Mouse (Mus musculus) brown adipose tissue, adult 24 weeks (tissue): ENCODE results near the gene Clec1a. TPM values are rescaled to one million over a fixed set of nuclear protein-coding genes. Genes with fewer than 3 reads are reported as not detected.

Experiments
- H3K27ac ChIP-seq: fragments of 200-500 bp; replicated peaks from 2 replicates; pipeline ENCODE4 v1.5.1; 2012; ENCODE audit warnings: low read depth, mild to moderate bottlenecking, low read length
- H3K4me1 ChIP-seq: fragments of 200-500 bp; 2 replicates; pipeline ENCODE4 v1.6.1; 2012; ENCODE audit warnings: low read length, mixed read lengths; ENCODE audit not compliant: control insufficient read depth, insufficient read depth, insufficient read length
- H3K4me3 ChIP-seq: fragments of 200-500 bp; 2 replicates; pipeline ENCODE4 v1.5.1; 2012; ENCODE audit warnings: low read depth, mild to moderate bottlenecking, low read length, moderate library complexity; ENCODE audit not compliant: insufficient read depth
- polyA plus RNA-seq: library from polyadenylated mRNA; stranded (reverse); fragments of >200 nt; gene quantifications from 2 replicates; pipeline ENCODE4 v1.2.4, GENCODE M21; 2012; ENCODE audit not compliant: missing spikeins, insufficient read depth, insufficient read length

Gene Clec1a
- polyA plus RNA-seq, 1 experiment = 2.1 TPM

- Histone ChIP-seq H3K4me3 (no peak overlapping the region), H3K4me1 (peaks cover 16% of the 10 kb centered on the region), H3K27ac (peak overlapping the region; percentile 90)
Measured at GRCm38 (mm10) chr6:129425217-129425616, 26.6 kb downstream of the Clec1a start.

- Histone ChIP-seq H3K4me3 (no peak overlapping the region), H3K27ac (0 out of 2 replicates have a peak overlapping the region, but pooled peaks have one; percentile 55), H3K4me1 (peaks cover 16% of the 10 kb centered on the region)
Measured at GRCm38 (mm10) chr6:129423734-129424072, 28.1 kb downstream of the Clec1a start.

DNA sequence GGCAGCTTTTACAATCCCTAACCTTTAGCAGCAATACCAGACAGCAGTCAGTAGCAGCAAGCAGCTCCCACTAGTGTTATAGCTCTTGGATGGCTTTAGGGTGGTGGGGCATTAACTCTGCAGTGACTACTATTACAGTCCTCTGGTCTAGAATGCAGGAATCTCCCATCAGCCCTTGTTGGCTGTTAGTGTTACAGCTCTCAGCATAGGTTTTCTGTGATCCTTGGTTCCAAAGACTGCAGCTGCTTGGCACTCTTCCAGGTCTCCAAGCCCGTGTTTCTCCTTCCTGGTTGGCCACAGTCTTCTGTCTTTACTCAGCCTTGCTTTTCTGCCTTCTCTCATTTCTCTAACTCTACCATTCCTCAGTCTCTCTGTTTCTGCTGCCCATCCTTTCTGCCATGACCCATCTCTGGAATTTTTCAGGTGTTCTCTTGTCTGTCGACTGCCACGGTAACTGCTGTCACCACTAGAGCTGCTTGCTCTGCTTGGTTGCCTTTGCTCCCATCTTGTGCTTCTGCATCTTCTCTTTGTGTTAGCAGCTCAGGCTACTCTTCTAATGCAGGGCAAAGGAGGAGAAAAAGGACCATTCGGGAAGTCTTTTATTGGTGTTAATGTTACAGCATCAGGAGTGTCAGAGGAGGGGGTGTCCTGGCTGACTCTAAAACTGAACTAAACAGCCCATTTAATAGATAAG lies 28.6 kb downstream of the Clec1a start:
- H3K4me1 ChIP-seq = peaks cover 16% of the 10 kb centered on the region
- H3K27ac ChIP-seq = no peak overlapping the region
- no peak overlapping the region for H3K4me3 ChIP-seq

DNA sequence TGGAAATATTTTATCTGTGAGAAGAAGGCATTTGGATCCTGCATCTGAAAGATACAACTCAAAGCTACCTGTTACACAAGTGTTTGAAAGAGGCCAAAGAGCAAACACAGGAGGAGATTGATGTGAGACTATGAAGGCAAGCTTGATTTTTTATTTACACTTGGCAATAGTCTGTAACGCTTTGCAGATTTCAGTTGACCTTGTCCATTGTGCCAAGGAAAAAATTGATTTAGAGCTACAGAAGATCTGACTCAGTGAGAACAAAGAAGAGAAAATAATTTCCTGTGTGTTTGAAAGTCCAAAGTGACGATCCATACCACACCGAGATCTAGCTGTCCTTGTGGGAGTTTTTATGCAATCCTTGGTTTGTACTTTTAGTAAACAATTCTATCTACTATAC lies 29.5 kb downstream of the Clec1a start:
- H3K27ac ChIP-seq = no peak overlapping the region
- H3K4me3 ChIP-seq = no peak overlapping the region
- H3K4me1 ChIP-seq = peaks cover 16% of the 10 kb centered on the region

DNA sequence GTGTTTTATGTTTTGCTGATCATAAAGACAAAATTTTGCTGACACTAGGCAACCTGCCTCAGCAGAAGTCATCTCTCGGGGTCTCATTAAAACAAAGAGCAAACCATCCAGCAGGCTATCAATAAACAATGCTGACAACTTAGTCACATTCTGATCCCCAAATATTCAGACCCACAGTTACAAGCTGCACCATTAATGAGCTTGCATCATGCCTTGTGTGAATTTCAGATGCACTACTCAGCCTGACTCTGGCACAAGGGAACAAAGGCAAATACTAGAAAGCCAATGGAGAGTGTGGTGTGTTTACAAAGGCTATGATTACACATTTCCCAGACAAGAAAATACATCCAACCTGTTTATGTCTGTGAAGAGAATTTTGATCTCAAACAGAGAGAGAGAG lies 37.6 kb downstream of the Clec1a start:
- H3K27ac ChIP-seq = no peak overlapping the region

DNA sequence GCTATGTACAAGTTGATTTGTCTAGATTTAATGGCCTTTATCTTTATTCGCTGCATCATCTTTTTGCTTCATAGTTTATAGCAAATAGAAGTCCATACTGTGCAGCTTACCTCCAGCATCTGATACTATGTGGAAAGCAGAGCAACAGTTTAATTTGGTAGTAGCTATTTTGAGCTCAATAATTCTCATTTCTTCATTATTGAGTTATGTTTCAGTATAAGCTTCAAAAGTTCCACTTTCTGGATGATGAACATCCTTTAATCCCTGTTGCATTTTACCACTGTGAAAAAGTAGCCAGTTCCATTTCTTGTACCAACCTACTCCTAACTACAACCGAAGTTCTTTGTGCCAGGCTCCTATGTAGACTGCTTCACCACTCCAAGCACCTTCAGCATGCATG lies 43.2 kb downstream of the Clec1a start, which contains the start of gene Clec9a:
Clec9a (plus strand) TSS at position 301 of the 400 bp plus-strand sequence.
- Histone ChIP-seq H3K4me1 (no peaks in the 10 kb centered on the region), H3K4me3 (no peak within 1 kb of the TSS), H3K27ac (peak within 1 kb of the TSS; percentile 59)

More for the DNA sequence above, 37.6 kb downstream of the Clec1a start:
- no peak overlapping the region for H3K4me3 ChIP-seq
- H3K4me1 ChIP-seq = no peaks in the 10 kb centered on the region

GRCm38 (mm10) chr6:129407324-129407723 lies 44.5 kb downstream of the Clec1a start:
- Histone ChIP-seq H3K27ac (peak overlapping the region; percentile 59), H3K4me1 (no peaks in the 10 kb centered on the region), H3K4me3 (no peak overlapping the region)

DNA sequence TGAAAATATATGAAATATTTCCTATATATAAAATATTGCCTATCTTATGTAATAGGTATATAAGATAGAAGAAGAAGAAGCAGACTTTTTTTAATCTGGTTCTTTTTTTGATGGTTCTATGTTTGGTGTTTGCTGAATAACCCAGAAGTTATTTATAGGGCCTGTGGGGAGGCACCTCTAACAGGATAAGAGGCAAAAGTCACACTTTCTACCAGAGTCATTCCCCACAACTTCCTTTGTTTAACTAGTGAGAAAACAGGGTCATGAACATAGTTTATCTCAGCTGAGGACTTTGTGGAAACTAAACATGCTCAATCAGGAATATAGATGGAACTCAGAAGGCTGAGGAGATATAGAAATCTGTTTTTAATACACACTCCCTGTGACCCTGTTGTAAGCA lies 45.8 kb downstream of the Clec1a start:
- Histone ChIP-seq H3K4me1 (no peaks in the 10 kb centered on the region), H3K4me3 (no peak overlapping the region), H3K27ac (no peak overlapping the region)

DNA sequence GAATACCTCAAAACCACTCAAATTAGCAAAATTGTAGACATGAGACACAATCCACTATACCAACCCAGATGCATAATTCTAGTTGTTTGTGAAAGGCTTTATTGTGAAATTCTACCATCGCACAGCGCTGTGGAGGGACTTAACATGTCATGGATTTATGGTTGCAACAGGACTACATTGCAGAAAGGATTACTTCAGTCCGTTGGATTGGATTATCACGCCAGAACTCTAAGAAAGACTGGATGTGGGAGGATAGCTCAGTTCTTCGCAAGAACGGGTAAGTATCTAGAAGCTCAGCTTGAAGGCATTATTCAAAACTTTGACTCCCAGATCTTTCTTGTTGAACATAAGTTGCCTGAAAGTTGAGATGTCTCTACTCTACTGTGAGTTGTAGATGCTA lies 48.4 kb downstream of the Clec1a start:
- no peak overlapping the region for H3K27ac ChIP-seq
- no peak overlapping the region for H3K4me3 ChIP-seq
- H3K4me1 ChIP-seq = peaks cover 4% of the 10 kb centered on the region

GRCm38 (mm10) chr6:129402404-129402803 lies 49.4 kb downstream of the Clec1a start:
- H3K4me1 ChIP-seq = peaks cover 4% of the 10 kb centered on the region
- H3K27ac ChIP-seq = no peak overlapping the region
- no peak overlapping the region for H3K4me3 ChIP-seq

DNA sequence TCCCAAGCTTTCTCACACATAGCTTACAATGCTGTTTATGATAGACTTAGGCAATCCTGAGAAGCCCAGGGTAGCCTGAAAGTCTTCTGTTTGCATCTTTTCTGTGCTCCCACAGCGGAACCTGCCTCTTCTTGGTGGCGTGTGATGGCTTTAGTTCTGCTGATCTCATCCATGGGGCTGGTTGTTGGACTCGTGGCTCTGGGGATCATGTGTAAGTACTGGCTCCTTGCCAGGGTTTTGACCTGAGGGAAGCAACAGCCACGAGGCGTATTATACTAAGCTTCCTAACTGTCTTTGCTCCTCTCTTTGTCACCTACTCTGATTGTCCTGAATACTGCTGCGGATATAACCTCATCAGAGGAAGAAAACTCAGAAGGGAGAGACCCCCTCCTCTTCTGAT lies 51.9 kb downstream of the Clec1a start:
- no peak overlapping the region for H3K4me3 ChIP-seq
- H3K4me1 ChIP-seq = peaks cover 4% of the 10 kb centered on the region
- H3K27ac ChIP-seq = no peak overlapping the region

DNA sequence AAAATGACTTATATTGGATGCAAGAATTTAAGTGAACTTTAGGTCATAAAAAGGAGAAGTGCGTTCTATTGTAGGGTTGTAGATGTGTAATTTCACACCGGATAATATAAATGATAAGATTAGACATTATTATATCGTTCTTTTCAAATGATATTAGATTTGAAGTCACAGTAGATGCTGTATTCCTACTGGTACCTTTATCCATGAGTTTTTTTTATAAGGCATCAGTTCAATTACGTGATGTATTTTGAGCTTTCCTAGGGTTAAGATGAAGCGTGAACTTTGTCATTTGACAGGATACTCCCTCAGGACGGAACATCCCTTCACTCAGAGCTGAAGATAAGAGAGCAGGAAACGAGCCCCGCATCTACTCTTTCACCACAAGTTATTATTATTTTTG lies 54.8 kb downstream of the Clec1a start, which contains the start of gene Clec1b:
Clec1b (plus strand) TSS at position 301 of the 400 bp plus-strand sequence.
- peaks cover 4% of the 10 kb centered on the region for H3K4me1 ChIP-seq
- no peak within 1 kb of the TSS for H3K27ac ChIP-seq
- no peak within 1 kb of the TSS for H3K4me3 ChIP-seq

GRCm38 (mm10) chr6:129393732-129394131 lies 58.1 kb downstream of the Clec1a start:
- Histone ChIP-seq H3K4me3 (no peak overlapping the region), H3K4me1 (no peaks in the 10 kb centered on the region), H3K27ac (no peak overlapping the region)

DNA sequence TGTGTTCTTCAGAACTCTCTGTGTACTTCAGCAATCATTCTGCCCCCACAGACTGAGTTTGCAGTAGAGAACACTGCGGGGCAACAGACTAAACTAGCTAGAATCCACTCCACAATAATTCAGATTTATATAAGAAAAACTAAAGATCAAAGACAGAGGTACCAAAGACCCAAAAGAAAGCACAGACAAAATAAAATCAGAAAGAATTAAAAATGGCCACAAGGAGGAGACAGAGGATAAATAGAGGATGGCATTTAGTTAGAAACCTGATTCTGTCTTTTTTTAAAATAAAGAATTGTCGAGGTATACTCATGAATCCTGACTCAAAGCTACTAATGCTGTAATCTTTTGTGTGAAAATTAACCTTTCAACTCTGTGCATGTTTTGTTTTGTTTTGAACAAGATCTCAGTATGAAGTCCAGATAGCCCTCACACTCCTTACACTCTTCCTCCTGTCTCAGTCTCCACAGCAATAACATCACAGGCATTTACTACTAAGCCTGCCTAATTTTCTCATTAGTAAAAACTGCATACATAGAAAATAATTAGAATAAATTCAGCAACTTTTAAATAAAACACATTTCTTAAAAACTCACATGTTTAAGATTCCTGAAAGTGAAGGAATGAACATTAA lies 58.6 kb downstream of the Clec1a start:
- H3K4me3 ChIP-seq = no peak overlapping the region
- H3K4me1 ChIP-seq = no peaks in the 10 kb centered on the region
- no peak overlapping the region for H3K27ac ChIP-seq

GRCm38 (mm10) chr6:129385774-129386173 lies 66.0 kb downstream of the Clec1a start, which contains the start of gene Clec12b:
TSS of gene Clec12b (minus strand) at chr6:129385874.
- Histone ChIP-seq H3K27ac (no peak within 1 kb of the TSS), H3K4me1 (no peaks in the 10 kb centered on the region), H3K4me3 (no peak within 1 kb of the TSS)

DNA sequence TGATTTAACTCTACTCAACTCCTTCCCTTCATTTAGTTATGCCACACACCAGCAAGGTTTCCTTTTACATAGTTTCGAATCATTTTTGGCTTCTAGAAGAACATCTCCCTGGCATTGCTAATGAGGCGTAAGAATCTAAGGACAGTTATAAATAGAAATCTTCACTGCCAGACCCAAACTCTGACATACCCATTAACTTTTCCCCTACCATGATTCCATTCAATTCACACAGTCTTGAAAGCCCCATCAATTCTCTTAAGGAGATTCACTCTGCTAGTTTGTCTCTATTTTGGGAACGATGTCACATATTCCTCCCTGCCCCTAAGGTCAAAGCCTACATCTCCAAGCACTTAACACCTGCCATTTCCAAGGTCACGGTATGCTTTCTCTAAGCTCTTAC lies 66.8 kb downstream of the Clec1a start:
- Histone ChIP-seq H3K4me1 (no peaks in the 10 kb centered on the region), H3K4me3 (no peak overlapping the region), H3K27ac (no peak overlapping the region)
